Mouse (Mus musculus): ENCODE measurements around the gene Gm11565.
"Not testable (repeated sequence)": the region's sequence is repeated elsewhere in the genome, so short reads cannot be mapped to it uniquely, and the experiment has no call there.

Gm11565 gene

DNA sequence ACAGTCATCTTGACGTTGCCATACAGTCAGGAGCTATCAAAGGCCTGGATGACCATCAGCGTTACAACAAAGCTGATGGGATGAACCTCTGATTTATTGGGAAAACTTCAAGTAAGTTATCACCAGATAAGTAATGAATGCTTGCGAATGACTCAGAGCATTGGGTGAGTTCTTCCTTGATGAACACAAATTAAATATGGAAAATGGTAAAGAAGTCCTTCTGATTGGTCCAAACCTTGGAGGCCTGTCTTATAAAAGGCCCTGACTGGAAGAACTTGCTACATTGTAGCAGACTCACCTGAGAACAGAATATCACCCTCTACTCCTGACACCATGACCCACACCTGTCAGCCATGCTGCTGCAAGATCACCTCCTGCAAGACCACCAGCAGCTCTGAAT, at the start of gene Gm11565:
Gm11565 (plus strand) TSS at position 301 of the 400 bp plus-strand sequence.
- DNase-seq (ENCODE audit: low read depth, low spot score): no peak

GRCm38 (mm10) chr11:99873089-99873488, 41.5 kb upstream of the Gm11565 start, which contains the start of gene Krtap9-1:
TSS of gene Krtap9-1 (plus strand) at chr11:99873389.
- DNase-seq (ENCODE audit: low read depth, low spot score): not testable (repeated sequence)

DNA sequence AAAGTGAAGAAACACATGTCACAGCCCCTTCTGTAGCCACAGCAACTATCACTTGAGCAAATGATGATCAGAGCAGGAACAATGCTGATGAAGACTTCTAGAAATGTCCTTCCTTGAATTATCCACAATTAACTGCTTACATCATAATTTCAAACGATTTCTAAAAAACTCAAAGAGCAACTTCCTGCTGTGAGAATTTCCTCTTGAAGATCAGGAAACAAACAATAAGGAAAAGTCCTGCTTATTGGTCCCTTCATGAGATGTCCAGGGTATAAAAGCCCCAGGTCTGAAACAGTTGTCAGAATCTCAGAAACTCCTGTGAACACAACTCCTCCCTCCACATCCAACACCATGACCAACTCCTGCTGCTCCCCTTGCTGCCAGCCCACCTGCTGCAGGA, 35.7 kb upstream of the Gm11565 start, which contains the start of gene Gm11567:
Gm11567 (plus strand) TSS at position 301 of the 400 bp plus-strand sequence.
- DNase-seq (ENCODE audit: low read depth, low spot score): not testable (repeated sequence)

DNA sequence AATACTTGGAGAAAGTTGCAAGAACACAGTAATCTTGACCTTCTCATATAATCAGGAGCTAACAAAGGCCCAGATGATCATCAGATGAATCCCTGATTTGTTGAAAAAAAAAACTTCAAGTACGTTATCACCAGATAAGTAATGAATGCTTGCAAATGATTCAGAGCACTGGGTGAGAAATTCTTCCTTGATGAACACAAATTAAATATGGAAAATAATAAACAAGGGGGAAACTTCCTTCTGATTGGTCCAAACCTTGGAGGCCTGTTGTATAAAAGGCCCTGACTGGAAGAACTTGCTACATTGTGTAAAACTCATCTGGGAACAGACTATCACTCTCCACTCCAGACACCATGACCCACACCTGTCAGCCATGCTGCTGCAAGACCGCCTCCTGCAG, 6.9 kb upstream of the Gm11565 start, which contains the start of gene Krtap31-1:
Krtap31-1 (plus strand) TSS at position 301 of the 400 bp plus-strand sequence.
- no peak for DNase-seq (ENCODE audit: low read depth, low spot score)

DNA sequence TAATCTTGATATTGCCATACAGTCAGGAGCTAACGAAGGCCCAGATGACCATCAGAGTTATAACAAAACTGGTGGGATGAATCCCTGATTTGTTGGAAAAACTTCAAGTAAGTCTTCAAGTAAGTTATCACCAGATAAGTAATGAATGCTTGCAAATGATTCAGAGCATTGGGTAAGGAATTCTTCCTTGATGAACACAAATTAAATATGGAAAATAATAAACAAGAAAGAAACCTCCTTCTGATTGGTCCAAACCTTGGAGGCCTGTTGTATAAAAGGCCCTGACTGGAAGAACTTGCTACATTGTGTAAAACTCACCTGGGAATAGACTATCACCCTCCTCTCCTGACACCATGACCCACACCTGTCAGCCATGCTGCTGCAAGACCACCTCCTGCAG, 21.4 kb downstream of the Gm11565 start, which contains the start of gene Krtap31-2:
Krtap31-2 (plus strand) TSS at position 301 of the 400 bp plus-strand sequence.
- DNase-seq (ENCODE audit: low read depth, low spot score): no peak

DNA sequence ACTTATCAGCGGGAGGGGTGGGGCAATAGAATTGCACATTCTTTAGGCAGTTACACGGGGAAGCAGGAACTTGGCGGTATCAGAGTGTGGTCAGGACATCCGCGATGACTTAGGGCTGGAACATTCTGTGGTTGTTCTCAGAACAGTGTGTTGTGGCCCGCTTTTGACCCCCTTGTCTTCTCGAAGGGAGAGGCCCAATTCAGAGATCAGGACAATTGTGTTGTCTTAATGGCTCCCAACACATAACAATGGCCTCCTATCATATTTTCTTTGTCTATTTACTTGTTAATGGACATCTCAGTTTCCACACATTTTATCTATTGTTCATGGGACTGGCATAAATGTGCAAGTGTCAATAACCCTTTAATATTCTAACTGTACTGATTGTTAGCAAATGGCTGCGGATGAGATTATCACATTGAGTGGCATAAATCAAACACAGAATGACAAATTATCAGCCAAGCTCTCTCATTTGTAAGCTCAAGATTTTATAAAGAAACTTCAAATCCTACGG, 23.3 kb downstream of the Gm11565 start:
- DNase-seq (ENCODE audit: low read depth, low spot score): no peak

- DNase-seq (ENCODE audit: low read depth, low spot score): no peak
These were observed 33.6 kb downstream of the Gm11565 start, which contains the start of gene Krtap9-5 for GRCm38 (mm10) chr11:99948175-99948574. TSS of gene Krtap9-5 (plus strand) at chr11:99948475.

- DNase-seq (ENCODE audit: low read depth, low spot score): no peak
These were observed 49.7 kb downstream of the Gm11565 start for GRCm38 (mm10) chr11:99964213-99964612.
